Mouse (Mus musculus): ENCODE results near the gene Sult6b2.

The Sult6b2 gene

GRCm38 (mm10) chr6:142779045-142779811, 25.1 kb downstream of the Sult6b2 start:
- DNase-seq (ENCODE audit: low read depth, low spot score) = peak; percentile 43

DNA sequence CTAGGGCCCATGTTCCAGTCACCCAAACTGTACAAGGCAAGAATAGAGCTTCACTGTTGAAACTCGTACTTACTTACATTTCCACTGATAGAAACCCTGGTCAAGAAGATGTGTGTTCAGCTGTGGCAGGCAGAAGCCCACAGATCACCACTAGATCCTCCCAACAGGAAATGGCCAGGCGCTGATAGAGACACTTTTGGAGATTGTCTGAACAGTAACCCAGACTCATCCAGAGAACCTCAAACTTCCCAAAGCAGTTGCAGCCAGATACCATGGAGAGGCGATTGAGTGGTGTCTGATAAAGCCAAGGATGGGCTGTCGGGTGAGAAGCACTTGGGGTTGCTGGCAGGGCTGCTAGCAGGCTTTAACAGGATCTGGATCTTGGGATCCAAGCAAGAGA, 27.4 kb downstream of the Sult6b2 start:
- no peak for DNase-seq (ENCODE audit: low read depth, low spot score)

GRCm38 (mm10) chr6:142773566-142773965, 30.7 kb downstream of the Sult6b2 start:
- no peak for DNase-seq (ENCODE audit: low read depth, low spot score)

DNA sequence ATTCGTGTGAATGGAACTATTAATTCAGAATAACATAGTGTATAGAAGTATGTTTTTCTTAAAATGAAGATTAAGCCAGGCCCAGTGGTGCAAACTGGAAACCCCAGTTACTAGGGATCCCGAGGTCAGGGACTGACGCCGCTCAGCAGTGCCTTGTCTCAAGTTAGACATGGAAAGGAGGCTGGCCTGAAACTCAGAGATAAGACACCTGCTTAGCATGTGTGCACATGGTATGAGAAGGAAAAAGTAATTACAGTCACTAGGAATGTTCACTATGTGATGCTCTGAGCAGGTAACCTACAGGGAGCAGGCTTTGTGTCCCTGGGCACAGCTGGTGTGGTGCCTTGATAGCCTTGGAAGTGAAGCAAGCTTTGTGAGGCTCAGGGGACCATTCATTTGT, 32.7 kb downstream of the Sult6b2 start:
- no peak for DNase-seq (ENCODE audit: low read depth, low spot score)

GRCm38 (mm10) chr6:142769896-142770295, 34.4 kb downstream of the Sult6b2 start:
- DNase-seq (ENCODE audit: low read depth, low spot score) = no peak

DNA sequence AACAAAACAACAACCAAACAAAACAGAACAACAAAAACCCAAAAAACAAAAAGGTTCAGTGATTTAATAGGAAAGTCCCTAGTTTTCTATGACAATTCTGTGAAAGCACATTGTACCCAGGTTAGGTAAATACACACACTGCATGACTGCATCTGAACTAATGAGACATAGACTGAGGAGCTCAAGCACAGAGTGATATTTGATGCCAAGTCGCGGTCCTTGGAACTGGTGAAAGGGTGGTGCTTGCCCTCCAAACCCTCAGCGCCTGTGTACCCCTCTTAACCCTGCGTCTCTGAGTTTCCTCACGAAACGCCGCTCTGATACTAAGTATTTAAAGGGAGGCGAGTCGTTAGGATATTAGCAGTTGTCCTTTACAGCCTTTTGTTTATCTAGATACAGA, 37.0 kb downstream of the Sult6b2 start:
- DNase-seq (ENCODE audit: low read depth, low spot score) = no peak

DNA sequence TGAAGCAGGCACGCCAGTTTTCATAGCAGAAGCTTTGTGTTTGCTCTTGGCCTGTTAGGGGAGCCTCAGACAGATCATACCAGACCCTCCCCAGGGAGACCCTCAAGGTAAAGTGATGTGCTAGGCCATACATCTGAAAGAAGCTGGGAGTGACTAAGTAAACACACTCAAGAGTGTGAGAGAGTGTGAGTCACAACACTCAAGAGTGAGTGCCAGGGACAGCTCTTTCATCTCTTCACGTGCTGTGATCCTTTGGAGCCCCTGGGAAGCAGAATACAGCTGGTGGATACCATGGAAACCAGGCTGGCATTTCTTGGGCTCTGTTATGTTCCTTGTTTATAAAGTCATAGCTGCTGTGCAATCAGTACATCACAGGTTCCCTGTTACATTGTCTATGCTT, 39.4 kb downstream of the Sult6b2 start:
- no peak for DNase-seq (ENCODE audit: low read depth, low spot score)

DNA sequence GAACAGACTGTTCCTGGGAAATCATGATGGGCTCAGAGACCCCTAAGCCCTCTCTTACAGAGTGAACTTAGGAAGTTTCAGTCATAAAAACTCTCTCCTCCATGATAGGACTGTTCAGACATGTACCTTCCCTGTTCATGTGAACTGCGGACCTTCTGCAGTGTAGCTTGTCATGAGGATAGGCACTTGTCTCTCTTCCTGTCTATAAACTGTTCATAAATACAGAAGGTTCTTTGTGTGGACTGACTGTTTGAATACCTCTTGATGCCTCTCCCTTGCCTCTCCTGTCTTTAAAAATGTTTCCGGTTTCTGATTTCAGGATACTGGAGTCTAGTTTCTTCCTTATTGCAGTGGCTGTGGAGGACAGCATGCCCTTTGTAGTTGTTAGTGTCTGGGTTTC, 44.7 kb downstream of the Sult6b2 start:
- DNase-seq (ENCODE audit: low read depth, low spot score) = no peak

DNA sequence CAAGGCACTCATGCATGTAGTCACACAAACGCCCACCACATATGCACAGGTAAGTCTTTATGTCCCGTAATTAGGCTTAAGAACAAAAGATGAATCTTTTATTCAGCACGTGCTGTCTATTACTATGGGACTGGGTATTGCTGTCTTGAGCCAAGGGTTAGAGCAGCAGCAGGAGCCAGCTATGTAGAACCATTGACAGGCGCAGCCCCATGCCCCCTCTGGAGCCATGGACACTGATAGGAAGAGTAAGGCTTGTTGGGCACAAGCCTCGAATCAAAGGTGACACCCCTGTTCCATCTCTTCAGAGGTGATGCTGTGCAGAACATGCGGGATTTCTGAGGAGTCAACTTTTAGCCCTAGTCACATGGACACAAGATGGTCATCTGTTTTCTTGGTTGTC, 45.7 kb downstream of the Sult6b2 start:
- DNase-seq (ENCODE audit: low read depth, low spot score) = no peak

DNA sequence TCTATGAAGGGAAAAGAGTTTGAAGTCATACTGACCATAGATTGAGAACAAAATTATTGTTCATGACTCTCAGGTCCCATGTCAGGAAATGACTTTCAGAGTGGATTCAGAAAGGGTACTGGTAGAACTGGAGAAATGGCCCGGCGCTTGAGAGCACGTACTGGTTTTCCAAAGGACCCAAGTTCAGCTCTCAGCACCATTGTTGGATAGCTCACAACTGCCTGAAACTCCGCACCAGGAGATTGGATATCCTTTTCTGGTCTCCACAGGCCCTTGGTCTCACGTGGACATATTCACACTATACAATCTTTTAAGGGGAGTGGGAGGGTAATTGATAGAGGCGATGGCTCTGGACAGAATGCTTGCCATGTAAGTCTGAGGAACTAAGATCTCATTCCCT, 46.3 kb downstream of the Sult6b2 start:
- no peak for DNase-seq (ENCODE audit: low read depth, low spot score)

DNA sequence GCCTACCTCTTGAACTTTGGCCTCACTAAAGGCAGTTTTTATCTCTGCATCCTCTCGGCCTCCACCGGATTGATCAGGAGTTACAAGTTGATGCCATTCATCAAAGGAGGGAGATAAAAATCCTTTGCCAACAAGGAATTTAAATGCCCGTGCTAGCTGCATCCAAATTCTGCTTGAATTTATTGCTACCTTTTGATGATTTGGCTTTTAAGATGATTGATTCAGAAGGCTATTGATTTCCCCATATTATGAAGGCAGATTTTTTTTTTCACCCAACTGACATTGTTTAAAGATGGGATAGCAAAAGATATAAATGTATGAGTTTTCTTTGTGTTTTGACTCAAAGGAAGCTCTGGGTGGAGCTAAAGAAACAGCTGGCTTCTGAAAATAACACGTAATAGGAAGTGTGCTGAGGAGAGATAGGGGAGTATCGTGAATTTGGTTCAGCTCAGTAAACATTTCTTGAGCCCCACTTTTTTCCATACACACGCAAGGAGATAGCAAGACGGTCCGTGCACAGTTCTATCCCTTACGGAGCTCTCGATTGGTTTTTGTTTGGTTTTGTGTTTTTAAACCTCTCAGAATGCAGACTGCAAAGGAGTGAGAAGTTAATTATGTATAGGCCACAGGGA, 46.9 kb downstream of the Sult6b2 start:
- DNase-seq (ENCODE audit: low read depth, low spot score) = no peak

GRCm38 (mm10) chr6:142756507-142757333, 47.6 kb downstream of the Sult6b2 start, which contains the start of gene Cmas:
Gene Cmas, plus strand, starts transcription at chr6:142756686.
- DNase-seq (ENCODE audit: low read depth, low spot score) = peak; percentile 83

DNA sequence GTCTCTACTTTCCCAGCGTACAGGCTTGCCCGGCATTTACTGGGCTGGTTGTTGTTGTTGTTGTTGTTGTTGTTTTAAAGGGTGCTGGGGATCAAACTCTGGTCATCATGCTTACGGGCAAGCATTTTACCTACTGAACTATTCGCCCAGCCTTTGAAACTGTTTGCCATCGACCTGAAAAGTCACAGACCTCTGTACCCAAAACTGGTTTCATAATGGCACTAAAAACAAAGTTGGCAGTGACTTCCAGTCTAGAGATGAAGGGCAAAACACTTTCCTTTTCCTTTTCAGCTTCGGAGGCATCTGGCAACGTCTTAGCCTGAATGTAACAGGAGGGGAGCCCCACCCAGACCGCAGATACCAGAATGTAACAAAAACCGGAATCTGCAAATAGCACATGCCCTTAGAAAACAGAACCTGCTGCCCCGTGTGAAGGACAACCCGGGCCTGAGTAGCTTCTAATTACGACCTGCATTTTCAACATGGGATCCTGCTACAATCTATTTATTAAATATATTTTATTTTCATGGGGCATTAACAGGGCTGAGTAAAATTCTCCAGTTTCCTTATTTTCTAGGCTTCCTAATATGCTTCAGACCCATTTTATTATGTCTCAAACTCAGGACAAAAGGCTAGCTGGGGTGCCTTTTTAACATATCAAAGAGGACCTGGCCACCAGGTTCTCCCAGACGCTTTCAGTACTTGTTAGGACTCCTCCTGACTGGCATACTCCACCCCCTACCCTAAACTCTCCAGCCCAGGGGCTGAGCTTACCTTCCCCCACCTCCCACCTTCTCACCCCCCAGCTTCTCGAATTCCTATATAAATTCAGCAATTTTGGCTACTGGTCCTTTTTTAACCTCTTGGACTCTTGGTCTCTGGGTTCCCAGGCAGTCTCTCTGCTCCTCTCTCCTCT, 51.7 kb downstream of the Sult6b2 start:
- DNase-seq (ENCODE audit: low read depth, low spot score) = no peak

GRCm38 (mm10) chr6:142751365-142751764, 52.9 kb downstream of the Sult6b2 start:
- DNase-seq (ENCODE audit: low read depth, low spot score) = no peak

GRCm38 (mm10) chr6:142748057-142748708, 56.1 kb downstream of the Sult6b2 start:
- no peak for DNase-seq (ENCODE audit: low read depth, low spot score)

DNA sequence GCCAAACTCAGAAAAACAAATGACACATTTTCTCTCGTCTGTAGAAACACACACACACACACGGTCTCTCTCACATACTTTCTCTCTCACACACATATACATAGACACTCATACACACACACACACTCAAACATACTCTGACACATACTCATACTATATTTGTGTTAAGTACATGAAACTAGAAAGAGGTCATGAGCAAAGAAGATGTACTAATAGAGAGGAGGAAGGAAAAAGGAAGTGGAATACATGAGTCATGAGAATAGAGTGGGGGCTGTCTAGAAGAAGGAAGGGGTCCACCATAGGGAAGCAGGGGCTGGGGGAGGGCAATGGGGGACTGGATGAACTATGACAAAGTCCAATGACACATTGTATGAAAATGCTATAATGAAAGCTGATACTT, 57.1 kb downstream of the Sult6b2 start:
- DNase-seq (ENCODE audit: low read depth, low spot score) = no peak

DNA sequence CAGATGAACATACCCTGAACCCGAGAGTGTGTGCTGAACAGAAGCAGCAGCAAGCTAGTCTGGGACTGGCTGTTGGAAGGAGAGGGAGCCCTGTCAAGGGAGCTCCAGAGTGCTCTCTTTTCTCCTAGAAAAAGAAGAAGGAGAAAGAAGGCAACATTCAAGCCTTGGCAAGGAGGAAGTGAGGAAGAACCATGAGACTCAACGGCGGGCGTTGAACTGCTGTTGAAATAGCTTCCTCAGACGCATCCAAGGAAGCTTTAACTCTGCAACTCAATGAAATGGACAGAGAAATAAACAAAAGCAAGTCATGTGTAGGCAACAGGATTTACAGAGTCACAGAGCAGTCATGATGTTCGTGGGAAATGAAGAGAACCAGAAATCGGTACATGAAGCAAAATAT, 57.5 kb downstream of the Sult6b2 start:
- DNase-seq (ENCODE audit: low read depth, low spot score) = no peak

GRCm38 (mm10) chr6:142745484-142745883, 58.8 kb downstream of the Sult6b2 start:
- DNase-seq (ENCODE audit: low read depth, low spot score) = no peak

- DNase-seq (ENCODE audit: low read depth, low spot score) = no peak
Measured at GRCm38 (mm10) chr6:142743193-142743592, 61.1 kb downstream of the Sult6b2 start.

- no peak for DNase-seq (ENCODE audit: low read depth, low spot score)
Measured at GRCm38 (mm10) chr6:142741763-142742162, 62.5 kb downstream of the Sult6b2 start.

DNA sequence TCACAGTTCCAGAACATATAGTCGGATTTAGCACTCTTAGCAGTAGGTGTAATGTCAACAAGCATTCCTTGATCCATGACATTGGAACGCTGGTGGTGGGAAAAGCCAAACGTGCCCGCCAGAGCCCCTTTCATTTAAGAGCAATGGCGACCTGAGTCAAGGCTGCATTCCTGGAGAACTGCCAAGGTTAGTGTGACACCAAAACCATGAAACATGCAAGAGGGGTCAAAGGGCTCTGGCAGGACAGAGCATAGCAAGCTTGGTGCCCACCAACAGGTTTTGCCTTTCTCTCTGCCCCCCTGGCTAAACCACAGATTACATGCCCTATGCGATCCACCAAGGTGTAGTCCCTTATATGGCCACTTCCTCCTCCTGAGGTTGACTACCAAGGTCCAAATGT, 65.7 kb downstream of the Sult6b2 start:
- no peak for DNase-seq (ENCODE audit: low read depth, low spot score)

All from telencephalon, adult 2 months (tissue).